Mouse (Mus musculus): ENCODE results near the gene H2-DMb1.

GRCm38 (mm10) chr17:34203444-34203843 is 50.6 kb downstream of the H2-DMb1 start, which contains the start of gene Tap2:
- TF ChIP-seq POLR2A (IDR thresholded peaks at IDR 0.05; ENCODE audit: low read depth, low read length) (peak; percentile 51), EP300 (IDR thresholded peaks at IDR 0.05; ENCODE audit: low read length) (no peak), CTCF (conservative IDR thresholded peaks at IDR 0.05 in 1 of 2, IDR thresholded peaks at IDR 0.05 in 1 of 2; ENCODE audit: low read depth in 2 of 2, low read length in 2 of 2) (no peak; a peak in 1 of 4 replicates), SIN3A (IDR thresholded peaks at IDR 0.05; ENCODE audit: low read length) (no peak), ZKSCAN1 (IDR thresholded peaks at IDR 0.05; ENCODE audit: borderline replicate concordance, low read depth, low read length) (no peak), ZMIZ1 (IDR thresholded peaks at IDR 0.05; ENCODE audit: low read depth, low read length) (no peak), MAFK (IDR thresholded peaks at IDR 0.05; ENCODE audit: insufficient replicate concordance, low read length) (no peak), CHD2 (IDR thresholded peaks at IDR 0.05; ENCODE audit: low read length) (no peak), ELF1 (IDR thresholded peaks at IDR 0.05; ENCODE audit: low read depth, low read length) (peak; percentile 54), POLR2AphosphoS2 (IDR thresholded peaks at IDR 0.05; ENCODE audit: low read depth, low read length) (no peak), MAZ (IDR thresholded peaks at IDR 0.05; ENCODE audit: low read depth, low read length) (no peak)
